Mouse (Mus musculus) forelimb bud, embryonic 11.5 days (tissue): ENCODE measurements around the gene 2610021A01Rik.
"Not testable (repeated sequence)": the region's sequence is repeated elsewhere in the genome, so short reads cannot be mapped to it uniquely, and the experiment has no call there.

Source experiments
- DNase-seq: peaks from one replicate; pipeline ENCODE4 v3.0.0-alpha.2; 2012; ENCODE audit warnings: low read depth, low spot score

The 2610021A01Rik gene

GRCm38 (mm10) chr7:41599034-41599813 lies at the start of gene 2610021A01Rik:
TSS of gene 2610021A01Rik (plus strand) at chr7:41599230.
- DNase-seq: peak; percentile 91

GRCm38 (mm10) chr7:41560681-41561080 lies 38.3 kb upstream of the 2610021A01Rik start:
- no peak for DNase-seq

DNA sequence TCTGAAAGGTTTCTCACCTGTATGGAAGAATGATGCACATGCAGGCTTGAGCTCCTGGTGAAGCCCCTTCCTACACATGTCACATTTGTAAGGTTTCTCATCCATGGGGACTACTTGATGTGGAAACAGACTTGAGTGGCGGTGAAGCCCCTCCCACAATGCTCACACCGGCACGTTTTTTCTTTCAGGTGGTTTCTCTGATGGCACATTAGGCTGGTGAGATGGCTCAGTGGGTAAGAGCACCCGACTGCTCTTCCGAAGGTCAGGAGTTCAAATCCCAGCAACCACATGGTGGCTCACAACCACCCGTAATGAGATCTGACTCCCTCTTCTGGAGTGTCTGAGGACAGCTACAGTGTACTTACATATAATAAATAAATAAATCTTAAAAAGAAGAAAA lies 25.5 kb upstream of the 2610021A01Rik start, which contains the start of gene Gm6871:
Gene Gm6871 (minus strand): TSS at position 101 of the 400 bp plus-strand sequence.
- DNase-seq: not testable (repeated sequence)

- DNase-seq: no peak
Measured at GRCm38 (mm10) chr7:41577956-41578355, 21.1 kb upstream of the 2610021A01Rik start.

DNA sequence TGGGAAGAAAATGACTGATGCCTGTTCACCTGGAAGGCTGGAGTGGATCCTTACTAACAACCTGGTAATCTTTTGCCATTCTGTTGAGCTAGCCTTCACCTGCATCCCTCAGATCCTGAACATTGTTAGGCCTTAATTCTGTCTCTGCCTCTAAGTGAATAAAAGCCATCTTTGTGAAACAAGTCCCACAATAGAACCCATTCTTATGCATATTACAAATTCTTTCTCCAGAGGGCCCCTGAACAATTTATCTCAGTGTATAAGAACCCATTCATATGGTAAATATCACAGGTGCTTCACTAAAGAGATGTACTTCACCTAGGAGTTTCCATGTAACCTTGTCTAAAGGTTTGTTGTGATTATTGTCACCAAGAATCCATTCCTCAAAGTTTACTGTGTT lies 17.0 kb upstream of the 2610021A01Rik start:
- no peak for DNase-seq

GRCm38 (mm10) chr7:41587831-41588230 lies 11.2 kb upstream of the 2610021A01Rik start:
- DNase-seq: not testable (repeated sequence)

DNA sequence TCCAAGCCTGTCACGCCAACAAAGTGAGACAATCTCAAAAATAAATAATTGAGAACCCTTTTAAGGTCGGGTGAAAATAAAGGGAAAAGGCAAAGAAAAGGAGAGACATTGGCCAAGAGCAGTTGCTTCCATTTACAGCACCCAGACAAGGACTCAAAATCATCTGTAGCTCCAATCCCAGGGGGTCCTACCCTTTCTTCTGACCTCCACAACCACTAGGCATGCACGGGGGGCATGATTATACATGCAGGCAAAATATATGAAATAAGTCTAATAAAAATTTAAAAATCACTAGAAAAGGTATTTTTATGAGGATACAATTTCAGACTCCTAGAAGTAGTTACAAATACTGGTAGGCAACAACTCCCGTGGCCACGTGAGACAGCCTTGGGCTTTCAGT lies 415 bp upstream of the 2610021A01Rik start:
- DNase-seq: no peak

- DNase-seq: peak; percentile 9
Measured at GRCm38 (mm10) chr7:41599932-41600548, 1.0 kb downstream of the 2610021A01Rik start.

DNA sequence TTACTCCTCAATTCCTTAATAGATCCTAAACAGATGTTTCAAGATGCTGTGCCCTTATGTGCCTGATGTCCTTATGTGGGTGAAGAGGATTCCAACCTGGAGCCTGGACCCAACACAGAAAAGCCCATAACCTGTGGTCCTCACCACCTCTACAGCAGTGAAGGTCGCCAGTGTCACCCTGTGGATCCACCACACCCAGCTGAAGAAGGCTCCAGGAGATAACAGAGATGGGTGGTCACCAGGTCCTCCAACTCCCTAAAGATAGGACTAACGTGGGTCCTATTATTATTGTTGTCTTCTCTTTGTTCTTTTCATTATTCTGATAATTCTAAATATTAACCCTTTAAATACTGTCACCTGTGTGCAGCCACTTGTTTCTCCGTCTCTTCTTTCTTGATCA lies 12.6 kb downstream of the 2610021A01Rik start:
- DNase-seq: no peak

DNA sequence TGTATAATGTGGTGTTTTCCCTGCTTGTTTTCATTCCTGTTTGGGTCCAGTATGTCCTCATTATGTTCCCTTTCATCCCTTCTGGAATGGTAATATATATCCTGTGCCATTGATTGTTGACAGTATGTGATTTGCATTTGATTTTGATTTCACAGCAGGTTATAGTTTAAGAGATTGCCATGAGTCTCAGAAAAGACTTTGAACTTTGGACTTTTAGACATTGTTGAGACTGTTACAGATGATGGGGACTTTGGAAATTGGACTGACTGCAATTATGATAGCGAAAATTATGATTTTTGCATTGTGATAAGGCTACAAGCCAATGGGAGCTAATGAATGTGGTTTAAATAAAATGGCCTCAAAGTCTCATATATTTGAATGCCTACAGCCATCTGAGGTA lies 17.2 kb downstream of the 2610021A01Rik start:
- DNase-seq: not testable (repeated sequence)

- peak; percentile 94 for DNase-seq
Measured at GRCm38 (mm10) chr7:41632409-41633220, 33.6 kb downstream of the 2610021A01Rik start, which contains the start of gene Zfp788. TSS of gene Zfp788 (plus strand) at chr7:41633203.

- DNase-seq: peak; percentile 92
Measured at GRCm38 (mm10) chr7:41633221-41633984, 34.4 kb downstream of the 2610021A01Rik start.

DNA sequence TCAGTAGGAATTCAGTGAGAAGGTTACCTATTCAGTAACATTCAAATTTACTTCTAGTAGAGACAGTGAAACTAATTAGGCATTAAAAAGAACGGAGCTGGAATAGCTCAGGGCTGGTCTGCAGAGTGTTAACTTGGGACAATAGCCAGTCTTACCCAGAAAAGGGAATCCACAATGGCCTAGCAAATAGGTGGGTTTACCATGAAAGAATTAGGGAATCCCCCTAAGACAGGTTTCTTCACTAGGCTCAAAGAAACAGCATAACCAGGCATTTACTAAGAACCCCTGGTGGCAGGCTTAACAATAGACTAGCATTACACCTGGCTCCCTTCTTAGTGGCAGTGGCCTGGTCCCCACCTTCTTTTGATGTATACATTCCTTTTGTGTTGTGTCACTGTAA lies 75.3 kb downstream of the 2610021A01Rik start:
- not testable (repeated sequence) for DNase-seq
